Mouse (Mus musculus) heart, adult 18-20 months (tissue): ENCODE results near the gene Vil1. TPM values are rescaled to one million over a fixed set of nuclear protein-coding genes. Genes with fewer than 3 reads are reported as not detected.

Experiments used
- DNase-seq, 2 experiments: peaks; one replicate each; pipeline ENCODE4 v3.0.0; 2021 to 2022; ENCODE audit warnings: mixed read lengths in 1 of 2
- total RNA-seq, 2 experiments: library from RNA; stranded (reverse); gene quantifications; 2 replicates each; pipeline ENCODE4 v1.2.3; 2021

The Vil1 gene
- total RNA-seq, 2 experiments from 2014 or later = 1.2 to 1.5 TPM

DNA sequence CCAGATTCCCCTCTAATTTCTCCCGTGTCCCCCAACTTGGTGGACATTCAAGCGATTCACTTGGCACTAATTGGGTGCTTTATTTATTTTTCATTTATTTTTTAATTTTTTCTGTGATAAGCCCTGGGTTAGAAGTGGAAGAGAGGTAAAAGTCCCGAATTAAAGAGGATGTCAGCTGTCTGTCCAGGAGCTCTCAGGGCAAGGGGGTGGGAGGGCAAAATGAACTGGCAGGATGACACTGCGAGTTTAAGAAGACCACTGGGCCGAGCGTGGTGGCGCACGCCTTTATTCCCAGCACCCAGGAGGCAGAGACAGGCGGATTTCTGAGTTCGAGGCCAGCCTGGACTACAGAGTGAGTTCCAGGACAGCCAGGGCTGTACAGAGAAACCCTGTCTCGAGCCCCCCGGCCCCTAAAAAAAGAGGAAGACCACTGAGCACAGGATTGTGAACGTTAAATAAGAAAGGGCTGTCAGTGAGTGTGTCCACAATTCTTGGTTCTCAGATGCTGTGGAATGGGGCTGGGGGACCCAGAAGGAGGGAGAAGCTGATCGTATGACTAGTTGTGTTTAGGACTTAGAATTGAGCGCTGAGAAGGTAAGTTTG, 21.7 kb upstream of the Vil1 start:
- no peak for DNase-seq

DNA sequence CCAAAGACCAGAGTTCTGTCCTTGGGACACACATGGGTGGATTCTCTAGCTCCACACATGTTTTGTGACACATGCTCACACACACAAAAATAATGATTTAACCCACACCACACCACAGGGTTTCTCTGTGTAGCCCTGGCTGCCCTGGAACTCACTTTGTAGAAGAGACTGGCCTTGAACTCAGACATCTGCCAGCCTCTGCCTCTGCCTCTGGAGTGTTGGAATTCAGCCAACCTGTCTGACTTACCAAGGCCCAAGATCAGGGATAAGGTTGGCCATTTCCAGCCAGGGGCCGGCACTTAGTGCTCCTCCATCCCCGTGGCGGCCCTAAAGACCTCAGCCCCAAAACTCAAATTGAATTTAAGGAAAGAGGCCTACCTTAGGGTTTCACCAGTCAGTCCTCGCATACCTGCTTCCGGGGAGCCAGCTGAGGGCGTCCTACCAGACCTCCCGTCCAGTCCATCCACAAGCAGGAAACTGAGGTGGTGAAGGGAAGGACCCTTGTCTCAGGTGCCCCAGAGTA, 20.7 kb upstream of the Vil1 start:
- no peak for DNase-seq

DNA sequence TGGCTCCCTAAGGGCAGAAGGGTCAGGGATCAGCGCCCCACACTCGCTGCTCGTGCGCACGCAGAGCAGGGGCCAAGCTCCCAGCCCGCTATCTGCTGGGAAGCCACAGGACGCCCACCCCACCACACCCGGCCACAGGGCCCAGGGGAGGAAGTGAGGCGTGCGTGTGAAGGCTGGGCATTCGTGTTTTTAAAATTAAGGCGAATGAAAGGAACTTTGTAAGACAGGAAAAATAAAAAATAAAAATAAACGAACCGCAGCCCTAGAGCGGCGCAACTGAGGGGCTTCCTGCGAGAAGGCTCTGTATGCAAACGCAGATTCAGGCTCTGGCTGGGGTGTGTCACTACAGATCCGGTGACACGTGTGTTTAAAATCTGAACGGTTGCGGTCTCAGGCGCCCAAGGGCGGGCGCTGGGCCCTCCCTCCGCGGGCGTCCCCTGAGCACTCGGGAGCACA, 19.3 kb upstream of the Vil1 start:
- peak; percentile 69 to 74 for DNase-seq

DNA sequence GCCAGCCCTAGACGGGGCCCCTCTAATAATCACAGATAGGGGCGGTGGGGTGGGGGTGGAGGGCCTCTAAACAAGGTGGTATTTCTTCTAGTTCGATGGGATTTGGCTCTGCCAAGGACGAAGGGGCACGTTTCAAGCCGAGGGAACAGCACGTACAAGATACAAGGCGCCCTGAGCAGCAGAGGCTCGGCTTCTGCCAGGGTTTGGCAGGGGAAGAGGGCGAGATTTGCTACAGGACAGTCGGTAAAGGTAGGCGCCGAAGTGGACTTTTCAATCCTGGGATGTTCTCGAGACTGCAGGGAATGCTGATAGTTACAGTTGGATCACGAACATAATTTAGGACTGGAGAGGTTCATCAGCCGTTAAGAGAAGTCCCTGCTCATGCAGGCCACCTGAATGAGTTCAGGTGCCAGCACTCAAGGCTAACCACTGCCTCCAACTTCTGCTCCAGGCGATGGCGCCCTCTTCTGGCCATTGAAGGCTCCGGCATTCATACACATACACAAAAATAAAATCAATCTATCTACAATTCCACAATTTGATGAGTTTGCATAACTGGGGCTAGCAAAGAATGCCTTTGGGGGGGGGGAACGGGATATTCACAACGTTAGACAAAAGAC, 18.8 kb upstream of the Vil1 start:
- peak; percentile 75 to 85 for DNase-seq

DNA sequence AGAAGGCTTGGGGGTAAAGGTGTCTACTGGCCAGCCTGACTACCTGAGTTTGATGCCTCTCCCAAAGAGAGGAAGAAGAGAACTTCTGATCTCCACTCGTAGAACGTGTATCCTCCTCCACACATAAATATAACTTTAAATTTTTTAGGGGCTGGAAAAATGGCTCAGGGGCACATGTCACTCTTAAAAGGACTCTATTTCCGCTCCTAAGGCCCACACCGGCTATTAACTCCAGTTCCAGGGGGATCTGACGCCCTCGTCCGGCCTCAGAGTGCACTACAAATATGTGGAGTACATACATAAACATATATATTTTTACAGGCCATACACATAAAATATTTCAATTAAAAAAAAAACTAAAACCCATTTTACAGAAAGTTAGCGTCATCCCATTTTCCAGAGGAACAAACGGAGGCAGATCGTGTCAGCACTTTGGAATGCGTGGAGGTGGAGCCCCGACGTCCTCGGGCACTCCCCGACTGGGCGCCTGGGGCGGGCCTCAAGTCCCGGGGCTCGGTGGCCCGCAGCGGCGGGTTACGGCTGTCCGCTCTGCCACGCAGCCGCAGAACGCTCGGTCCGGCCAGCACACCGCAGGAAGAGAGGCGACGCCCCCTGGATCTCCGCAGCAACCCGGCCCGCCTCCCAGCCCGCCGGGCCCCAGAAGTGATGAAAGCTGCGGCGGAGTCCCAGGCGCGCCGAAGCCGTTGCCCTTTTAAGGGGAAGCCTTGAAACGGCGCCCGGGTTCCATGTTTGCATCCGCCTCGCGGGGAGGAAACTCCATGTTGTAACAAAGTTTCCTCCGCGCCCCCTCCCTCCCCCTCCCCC, 18.0 kb upstream of the Vil1 start, which contains the start of gene Ctdsp1:
Gene Ctdsp1 (plus strand): TSS at position 586 of the 825 bp plus-strand sequence.
- DNase-seq = peak; percentile 99

DNA sequence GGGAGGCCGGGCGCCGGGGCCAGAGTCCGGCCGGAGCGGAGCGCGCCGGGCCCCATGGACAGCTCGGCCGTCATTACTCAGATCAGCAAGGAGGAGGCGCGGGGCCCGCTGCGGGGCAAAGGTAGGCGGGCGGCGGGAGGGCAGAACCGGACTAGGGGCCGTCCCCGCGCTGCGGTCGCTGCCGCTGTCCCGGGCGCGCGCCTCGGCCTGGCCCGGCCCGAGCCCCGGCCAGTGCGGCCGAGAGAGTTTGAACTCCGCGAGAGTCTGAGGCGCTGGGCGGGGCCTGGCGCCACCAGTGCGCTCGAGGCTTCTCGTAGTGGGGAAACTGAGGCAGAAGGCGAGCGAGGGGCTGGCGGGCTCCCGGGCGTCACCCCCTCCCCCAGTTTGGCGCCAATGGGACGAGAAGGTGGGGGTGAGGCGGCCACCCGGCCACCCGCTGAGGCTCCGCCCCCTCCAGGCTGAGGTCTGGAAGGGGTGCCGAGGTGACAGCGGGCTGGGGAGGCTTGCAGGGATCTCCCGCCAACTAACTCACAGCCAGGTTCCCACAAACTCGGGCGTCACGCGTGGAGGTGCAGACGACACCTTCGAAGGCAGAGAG, 17.2 kb upstream of the Vil1 start:
- peak; percentile 87 to 90 for DNase-seq

DNA sequence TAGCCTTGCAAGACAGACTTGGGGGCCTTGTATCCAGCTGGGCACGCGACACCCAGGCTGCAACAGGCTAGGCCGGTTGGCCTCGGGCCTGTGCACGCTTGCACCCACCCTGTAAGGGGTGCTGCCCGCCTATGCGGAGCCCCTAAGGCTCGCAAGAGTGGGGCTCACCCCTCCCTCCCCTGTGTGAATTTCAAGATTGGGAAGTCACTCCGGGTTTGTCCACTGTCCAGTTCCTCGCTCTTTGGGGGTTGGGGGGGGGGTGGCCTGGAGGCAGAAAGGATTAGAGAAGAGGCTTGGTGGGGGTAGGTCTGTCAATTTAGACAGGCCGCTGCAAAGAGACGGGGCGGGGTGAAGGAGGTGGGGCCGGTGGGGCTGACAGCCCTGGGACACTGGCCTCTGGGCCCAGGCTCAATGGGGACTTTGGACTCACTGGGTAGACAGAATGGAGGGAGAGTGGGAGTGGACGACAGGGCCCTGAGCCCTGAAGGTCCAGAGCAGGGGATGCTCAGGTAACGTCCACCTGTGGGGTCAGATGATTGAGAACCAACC, 16.7 kb upstream of the Vil1 start:
- no peak for DNase-seq

DNA sequence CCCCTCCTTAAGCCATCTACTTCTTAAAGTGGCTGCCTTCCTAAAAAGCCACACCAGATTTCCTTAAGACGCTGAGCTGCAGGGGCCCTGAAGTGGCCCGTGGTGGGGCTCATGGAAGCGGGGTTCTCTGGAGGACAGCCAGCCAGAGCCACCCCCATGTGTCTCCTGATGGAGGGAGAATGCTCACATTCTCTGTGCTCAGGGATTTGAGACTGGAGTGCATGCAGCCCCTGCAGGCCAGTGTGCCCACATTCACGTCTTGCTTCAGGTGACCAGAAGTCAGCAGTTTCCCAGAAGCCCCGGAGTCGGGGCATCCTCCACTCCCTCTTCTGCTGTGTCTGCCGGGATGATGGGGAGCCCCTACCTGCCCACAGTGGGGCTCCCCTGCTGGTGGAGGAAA, 16.2 kb upstream of the Vil1 start:
- DNase-seq = no peak

DNA sequence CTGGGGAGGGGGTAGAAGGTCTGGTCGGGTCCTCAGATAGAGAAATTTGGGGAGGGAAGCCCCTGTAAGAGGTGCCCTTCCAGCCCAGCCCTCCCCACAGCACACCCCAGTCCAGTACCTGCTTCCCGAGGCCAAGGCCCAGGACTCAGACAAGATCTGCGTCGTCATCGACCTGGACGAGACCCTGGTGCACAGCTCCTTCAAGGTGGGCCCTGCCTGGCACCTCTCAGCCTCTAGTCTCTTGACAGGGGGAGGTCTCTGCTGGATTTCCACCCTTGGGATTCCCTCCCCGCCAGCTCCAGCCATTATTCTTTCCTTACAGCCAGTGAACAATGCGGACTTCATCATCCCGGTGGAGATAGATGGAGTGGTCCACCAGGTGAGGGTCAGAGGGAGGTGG, 15.5 kb upstream of the Vil1 start:
- no peak for DNase-seq

DNA sequence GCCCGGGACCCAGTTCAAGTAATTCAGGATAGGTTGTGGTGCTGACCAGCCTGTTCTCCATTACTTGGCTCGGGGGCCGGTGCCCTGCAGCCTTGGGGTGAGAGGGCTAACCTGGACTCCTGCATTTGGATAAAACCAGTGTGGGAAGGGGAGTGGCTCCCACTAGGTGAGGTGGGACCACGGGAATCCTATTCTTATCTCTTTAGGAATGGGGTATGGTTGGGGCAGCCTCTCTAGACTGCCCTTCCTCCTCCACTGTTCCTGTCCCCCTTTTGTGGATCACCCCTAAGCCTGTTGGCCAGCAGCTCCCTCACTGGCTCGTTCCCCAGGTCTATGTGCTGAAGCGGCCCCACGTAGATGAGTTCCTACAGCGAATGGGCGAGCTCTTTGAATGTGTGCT, 14.9 kb upstream of the Vil1 start:
- DNase-seq = no peak

DNA sequence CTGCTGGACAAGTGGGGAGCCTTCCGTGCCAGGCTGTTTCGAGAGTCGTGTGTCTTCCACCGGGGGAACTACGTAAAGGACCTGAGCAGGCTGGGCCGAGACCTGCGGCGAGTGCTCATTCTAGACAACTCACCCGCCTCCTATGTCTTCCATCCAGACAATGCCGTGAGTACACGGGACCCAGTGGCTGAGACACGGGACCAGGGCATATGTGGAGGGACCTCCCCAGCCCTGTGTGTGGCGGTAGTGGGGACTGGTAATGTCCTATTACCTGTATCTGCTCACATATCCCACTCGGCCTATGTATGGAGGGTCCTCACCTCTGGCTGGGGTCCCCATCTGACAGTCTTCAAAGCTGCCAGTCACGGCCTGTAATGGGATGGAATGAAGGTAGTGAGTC, 14.3 kb upstream of the Vil1 start:
- no peak for DNase-seq

DNA sequence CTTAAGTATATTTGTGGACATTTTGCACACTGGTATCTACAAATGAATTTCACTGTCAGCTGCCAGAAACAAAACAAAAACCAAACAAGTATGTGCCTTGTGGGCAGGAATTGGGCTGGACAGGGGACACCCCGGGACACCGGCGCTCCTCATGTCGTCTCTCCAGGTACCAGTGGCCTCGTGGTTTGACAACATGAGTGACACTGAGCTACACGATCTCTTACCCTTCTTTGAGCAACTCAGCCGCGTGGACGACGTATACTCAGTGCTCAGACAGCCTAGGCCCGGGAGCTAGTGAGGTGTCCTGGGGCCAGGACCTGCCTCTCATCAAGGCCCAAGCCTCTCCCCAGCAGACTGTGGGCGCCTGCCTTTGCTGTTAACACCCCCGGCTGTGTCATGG, 13.9 kb upstream of the Vil1 start:
- no peak for DNase-seq

DNA sequence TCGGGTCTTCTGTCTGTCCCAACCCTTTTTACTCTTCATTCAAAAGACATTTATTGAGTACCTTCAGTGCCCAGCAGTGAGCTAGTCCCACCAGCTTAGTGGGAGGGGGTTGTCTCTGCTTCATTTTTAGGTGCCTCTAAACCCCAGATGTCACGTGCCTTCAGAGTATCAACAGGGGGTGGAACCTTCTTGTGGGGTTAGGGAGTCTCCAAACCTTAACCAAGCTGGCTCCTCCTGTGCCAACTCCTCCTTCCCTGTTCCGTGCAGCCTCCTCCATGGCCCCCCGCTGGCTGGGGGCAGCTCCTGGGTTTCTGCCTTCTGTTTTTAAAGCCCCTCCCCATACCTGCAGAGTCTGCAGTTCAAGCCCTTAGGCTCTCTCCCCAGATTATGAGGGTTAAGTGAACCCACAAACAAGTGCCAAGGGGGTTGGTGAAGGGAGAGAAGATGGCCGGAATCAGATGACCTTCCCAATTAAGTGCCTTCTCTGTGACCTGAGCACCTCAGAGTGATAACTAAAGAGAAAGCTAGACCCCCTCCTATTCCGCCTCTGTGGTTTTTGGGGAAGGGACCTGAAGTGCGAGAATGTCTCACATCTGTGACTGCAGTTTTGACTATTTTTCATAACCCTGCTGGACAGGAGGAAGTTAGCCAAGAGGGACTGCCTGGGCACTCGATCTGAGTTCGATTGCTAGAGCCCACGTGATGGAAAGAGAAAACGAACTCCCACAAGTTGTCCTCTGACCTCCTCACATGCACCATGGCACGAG, 12.5 kb upstream of the Vil1 start:
- DNase-seq = peak in 1 of 2 experiments; percentile 67

DNA sequence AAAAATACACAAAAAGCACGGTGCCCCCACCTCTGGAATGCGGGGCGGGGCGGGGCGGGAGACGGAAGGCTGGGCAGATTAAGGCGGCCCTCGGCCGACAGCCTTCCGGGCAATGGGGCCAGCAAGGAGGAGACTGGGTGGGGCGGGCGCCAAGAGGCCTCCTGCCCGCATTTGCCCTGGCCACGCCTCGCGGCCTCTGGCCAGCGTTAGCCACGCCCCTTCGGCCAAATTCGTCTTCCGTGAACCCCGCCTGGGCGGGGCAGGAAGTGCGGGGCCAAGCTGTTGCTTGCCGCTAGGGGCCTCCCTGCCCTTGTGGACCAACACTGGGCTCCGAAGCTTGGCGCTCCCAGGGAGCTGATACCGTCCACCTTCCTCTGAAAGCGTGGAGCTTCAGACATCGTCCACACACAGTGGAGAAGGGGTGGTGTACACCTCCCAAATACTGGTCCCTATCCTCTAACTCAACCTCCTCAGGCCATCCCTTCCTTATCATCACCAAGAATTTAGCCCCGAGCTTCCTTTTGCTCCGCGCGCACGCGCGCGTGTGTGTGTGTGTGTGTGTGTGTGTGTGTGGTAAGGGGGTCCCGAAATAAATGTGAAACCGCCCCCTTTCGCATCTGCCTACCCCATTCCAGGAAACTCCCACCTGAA, 11.8 kb upstream of the Vil1 start:
- DNase-seq = peak; percentile 99

DNA sequence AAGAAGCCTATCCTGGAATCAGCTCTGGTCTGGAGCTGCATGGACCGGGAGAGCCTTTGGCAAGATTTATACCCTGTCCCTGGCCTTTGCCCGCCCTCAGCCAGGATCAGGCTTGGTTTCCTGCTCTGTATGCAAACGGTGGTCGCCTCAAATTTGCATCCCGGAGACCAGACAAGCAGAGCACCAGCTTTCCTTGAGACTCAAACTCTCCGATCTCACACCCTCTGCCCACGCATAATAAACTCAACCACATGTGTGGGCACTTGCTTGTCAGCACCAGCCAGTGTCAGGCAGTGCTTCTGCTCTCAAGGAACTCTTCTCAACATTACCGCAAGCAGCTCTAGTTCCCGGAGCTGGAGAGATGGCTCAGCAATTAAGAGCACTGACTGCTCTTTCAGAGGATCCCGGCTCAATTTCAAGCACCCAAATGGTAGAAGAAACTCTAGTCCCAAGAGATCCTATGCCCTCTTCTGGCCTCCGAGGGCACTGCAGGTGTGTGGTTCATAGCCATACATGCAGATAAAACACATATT, 11.2 kb upstream of the Vil1 start:
- peak; percentile 73 to 85 for DNase-seq

DNA sequence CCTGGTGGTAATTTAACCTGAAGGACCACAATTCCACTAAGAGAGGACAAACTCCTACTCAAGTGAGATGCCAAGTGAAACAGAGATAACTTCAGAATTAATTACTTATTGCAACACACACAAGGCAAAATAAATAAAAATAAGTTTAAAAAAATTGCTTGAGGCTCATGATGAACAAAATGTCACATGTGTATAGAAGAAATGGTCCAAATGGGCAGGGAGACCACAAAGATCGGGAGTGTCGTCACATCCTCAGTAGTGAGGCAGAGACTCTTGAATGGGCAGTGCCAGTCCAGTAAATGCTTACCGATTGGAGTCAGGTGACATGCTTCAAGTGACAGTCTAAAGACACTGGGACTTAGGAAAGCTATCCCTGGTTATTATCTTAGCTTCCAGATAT, 8.6 kb upstream of the Vil1 start:
- DNase-seq = no peak

DNA sequence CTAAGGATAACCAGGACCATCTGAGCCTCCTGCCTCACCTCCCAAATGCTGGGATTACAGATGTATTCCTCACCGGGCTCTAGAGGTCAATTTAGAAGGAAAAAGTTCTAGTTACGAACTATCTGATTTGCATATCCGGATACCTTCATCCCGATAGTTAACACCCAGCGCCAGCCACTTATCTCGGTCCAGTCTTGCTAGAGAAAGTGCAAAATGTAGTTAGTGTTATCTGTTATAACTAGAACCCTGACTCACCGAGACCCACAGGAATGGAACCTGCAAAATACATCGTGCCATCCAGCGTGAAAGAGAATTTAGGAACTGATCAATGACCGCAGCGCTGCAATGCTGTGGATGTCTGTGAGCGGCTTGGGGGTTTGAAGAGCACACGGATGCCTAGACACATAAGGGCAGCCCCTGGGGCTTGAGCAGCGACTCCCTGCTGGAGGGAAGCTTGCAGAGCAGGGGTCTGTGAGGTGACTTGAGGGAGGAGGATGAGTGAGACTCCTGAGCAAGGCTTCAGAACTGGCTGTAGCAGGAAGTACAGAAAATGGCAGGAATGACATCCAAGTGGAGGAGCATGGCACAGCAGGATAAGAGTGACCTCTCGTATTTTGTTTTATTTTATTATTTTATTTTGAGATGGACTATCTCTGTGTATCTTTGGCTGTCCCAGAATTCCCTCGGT, 8.0 kb upstream of the Vil1 start:
- no peak for DNase-seq

DNA sequence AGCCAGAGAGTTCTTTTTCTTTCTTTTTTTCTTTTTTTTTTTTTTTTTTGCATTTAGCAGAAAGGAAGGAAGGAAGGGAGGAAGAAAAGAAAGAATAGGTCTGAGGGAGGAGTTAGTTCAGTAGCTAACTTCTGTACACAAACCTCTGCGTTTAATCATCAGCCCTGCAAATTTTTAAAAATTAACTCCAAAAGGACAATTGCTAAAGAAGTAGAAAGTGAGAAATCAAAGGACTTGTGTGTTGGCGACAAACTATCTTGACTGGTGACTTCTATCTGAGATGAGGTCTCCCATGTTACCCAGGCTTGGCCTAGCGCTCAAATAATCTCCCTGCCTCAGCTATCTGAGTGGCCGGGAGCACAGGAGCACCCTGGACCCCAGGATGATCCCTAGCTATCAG, 5.0 kb upstream of the Vil1 start:
- DNase-seq = no peak

DNA sequence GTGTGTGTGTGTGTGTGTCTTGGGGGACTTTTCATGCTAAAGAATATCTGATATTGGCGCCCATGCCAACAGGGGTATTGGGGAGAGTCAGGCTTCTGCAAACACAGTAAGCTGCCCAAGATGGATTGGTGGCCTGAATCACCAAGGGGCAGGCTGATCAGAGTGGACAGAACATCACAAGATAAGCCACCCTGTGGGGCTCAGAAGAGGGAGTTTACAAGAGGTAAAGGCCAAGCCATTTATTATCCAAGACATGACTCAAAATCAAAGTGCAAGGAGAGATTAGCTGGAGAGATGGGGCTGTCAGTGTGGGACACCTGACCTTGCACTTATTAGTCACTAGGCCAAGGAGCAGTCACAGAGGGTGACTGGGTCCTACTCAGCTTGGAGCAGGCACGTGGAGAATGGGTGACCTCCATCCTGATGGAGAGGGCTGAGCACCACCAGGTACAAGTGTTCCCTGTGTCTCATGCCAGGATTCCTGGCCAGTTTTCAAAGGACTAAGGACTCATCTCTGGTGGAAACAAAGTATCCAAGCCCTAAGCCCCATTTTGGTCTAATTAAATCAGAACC, 2.7 kb downstream of the Vil1 start:
- DNase-seq = no peak

DNA sequence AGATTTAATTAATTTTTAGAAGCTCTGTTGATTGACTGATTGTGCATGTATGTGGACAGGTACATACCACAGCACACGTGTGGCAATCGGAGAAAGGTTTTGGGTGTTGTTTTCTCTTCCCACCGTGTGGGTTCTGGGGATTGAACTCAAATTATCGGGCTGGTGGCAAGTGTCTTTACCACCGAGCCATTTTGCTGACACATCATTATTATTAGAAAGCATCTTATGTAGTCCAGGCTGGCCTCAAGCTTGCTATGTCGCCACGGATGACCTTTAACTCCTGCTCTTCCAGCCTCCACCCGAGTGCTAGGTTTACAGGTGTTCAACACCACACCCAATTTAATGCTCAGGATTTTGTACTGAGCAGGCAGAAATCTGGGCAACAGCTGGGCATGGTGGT, 3.5 kb downstream of the Vil1 start:
- DNase-seq = no peak
